Mouse (Mus musculus): ENCODE results near the gene Gpr19.

DNA sequence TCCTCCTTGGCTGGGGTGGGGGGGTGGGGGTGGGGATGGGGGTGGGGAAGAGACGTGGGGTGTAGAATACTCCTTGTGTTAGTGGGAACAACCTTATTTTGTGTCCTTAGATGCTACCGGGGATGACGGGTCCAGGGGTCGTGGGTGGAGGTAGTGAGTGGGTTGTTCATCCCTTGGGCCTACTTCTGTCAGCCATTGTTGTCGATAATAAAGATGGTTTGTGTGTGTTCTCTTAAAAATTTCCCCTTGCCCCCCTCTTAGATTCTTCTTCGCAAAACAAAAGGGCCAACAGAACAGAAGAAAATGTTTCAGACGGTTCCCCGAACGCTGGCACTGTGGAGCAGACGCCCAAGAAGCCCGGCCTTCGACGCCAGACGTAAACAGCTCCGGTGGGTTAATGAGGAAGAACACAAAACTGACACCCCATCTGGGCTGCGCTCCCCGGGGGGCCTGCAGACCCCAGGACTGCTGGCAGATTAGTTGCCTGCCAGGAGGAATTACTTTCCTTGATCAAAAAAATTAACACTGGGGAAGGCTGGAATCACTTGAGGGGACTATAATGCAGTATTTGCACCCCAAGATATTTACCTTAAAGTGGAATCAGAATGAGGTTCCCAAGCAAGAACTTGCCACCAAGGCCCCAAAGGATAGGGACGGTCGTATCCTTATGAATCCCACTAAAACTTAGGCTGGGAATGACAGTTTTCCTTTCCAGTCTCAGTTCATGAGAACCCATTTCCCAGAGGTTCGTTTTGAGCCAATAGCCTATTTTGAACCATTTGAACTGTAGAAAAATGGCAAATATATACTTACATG lies 23.5 kb upstream of the Gpr19 start:
- TF ChIP-seq CTCF (IDR thresholded peaks at IDR 0.05; ENCODE audit: borderline replicate concordance, control insufficient read depth, extremely low read depth, insufficient read depth, low read length, poor library complexity): no peak
- TF ChIP-seq POLR2A (IDR thresholded peaks at IDR 0.05; ENCODE audit: control insufficient read depth, extremely low read depth, insufficient read depth, low read length, poor library complexity): no peak
